ENCODE assay signal across 12 mouse cellular contexts in the genomic region with DNA sequence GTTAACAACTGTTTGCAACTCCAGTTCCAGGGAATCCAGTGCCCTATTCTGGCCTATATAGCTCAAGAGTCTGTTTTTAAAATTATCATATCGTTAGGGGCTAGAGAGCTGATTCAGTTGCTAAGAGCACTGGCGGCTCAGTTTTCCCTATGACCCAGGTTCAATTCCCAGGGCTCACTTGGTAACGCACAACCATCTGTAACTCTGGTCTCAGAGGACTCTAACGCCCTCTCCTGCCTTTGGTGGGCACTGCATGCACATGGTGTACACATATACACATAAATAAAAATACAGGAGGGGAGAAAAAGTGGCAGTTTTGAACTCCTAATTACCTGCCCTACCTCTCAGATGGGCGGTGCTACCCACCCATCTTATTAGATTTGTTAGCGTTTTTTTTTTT. TPM values are rescaled to one million over a fixed set of nuclear protein-coding genes. Genes with fewer than 3 reads are reported as not detected.
A peak's percentile ranks its signal among the peaks of the same experiment; 100 is the strongest.
DNase-seq lines count a peak whose midpoint lies in the region; ATAC-seq and TF ChIP-seq lines count a peak whose summit lies in the region.
"Had no signal": no experiment of that assay in that cellular context is flagged by ENCODE, and none has a peak within 500 bp of the region (broad histone marks: within the 10 kb centered on the region; RNA-seq: fewer than 3 reads in every experiment).

No protein-coding gene starts in this region.

- no peak overlapping the region for H3K9ac ChIP-seq in limb, embryonic 11.5 days (ENCODE audit: low read length)
- H3K9ac ChIP-seq: forebrain, embryonic 12.5 days had no signal

- TF ChIP-seq CTCF in gastrocnemius, adult 2 months (IDR thresholded peaks at IDR 0.05): no peak; the same call in 1 of the 2 replicates
- peak; percentile 39 for TF ChIP-seq CTCF in E14TG2a.4 (conservative IDR thresholded peaks at IDR 0.05; ENCODE audit: low read length)

- 91% methylated on average over 6 of the region's 6 CpGs for WGBS in limb, embryonic 11.5 days

- H3K27me3 ChIP-seq in E14TG2a.4 (ENCODE audit: insufficient read depth, low read length): no peaks in the 10 kb centered on the region
- no peaks in the 10 kb centered on the region for H3K27me3 ChIP-seq in limb, embryonic 11.5 days (ENCODE audit: control insufficient read depth, insufficient read depth, low read length)
- H3K27me3 ChIP-seq: forebrain, embryonic 12.5 days had no signal

- H3K4me1 ChIP-seq in E14TG2a.4 (replicated peaks; ENCODE audit: low read depth, low read length): peaks cover 52% of the 10 kb centered on the region
- no peaks in the 10 kb centered on the region for H3K4me1 ChIP-seq in limb, embryonic 11.5 days (ENCODE audit: control insufficient read depth, insufficient read depth, low read length)
- H3K4me1 ChIP-seq: forebrain, embryonic 12.5 days had no signal

- DNase-seq in gastrocnemius, adult 2 months: no peak
- DNase-seq in gastrocnemius, postnatal 10 days: no peak
- DNase-seq in kidney, postnatal 10 days: peak; percentile 19
- DNase-seq in kidney, adult 9 months: no peak
- peak; percentile 43 for DNase-seq in limb, embryonic 11.5 days (ENCODE audit: low spot score)
- DNase-seq in urinary bladder, adult 18-20 months (ENCODE audit: low spot score in 2 of 2): no peak
- DNase-seq in left cerebral cortex, postnatal 25 days (ENCODE audit: low spot score in 2 of 2): no peak
- DNase-seq: adrenal gland, adult 8-10 months; heart, postnatal 14 days; right cerebral cortex, adult 18-20 months had no signal

- no peak for ATAC-seq in limb, embryonic 11.5 days (ENCODE audit: insufficient number of reproducible peaks, low FRiP score, low TSS enrichment, low read depth)

- H3K9me3 ChIP-seq in E14TG2a.4 (ENCODE audit: low read length): no peaks in the 10 kb centered on the region
- H3K9me3 ChIP-seq in limb, embryonic 11.5 days (ENCODE audit: control insufficient read depth, low read length): no peaks in the 10 kb centered on the region
- H3K9me3 ChIP-seq: forebrain, embryonic 12.5 days had no signal

- H3K4me3 ChIP-seq in gastrocnemius, adult 2 months: no peak overlapping the region
- no peak overlapping the region for H3K4me3 ChIP-seq in E14TG2a.4 (replicated peaks; ENCODE audit: low read length)
- H3K4me3 ChIP-seq in limb, embryonic 11.5 days (ENCODE audit: low read depth, low read length): no peak overlapping the region
- H3K4me3 ChIP-seq: forebrain, embryonic 12.5 days had no signal

- peak overlapping the region; percentile 96 for H3K27ac ChIP-seq in gastrocnemius, adult 2 months
- no peak overlapping the region for H3K27ac ChIP-seq in limb, embryonic 11.5 days (replicated peaks; ENCODE audit: low read depth, low read length)
- H3K27ac ChIP-seq: forebrain, embryonic 12.5 days had no signal

- H3K36me3 ChIP-seq in E14TG2a.4 (ENCODE audit: insufficient read depth, low read length): no peaks in the 10 kb centered on the region
- no peaks in the 10 kb centered on the region for H3K36me3 ChIP-seq in limb, embryonic 11.5 days (ENCODE audit: control insufficient read depth, insufficient read depth, low read length)
- H3K36me3 ChIP-seq: forebrain, embryonic 12.5 days had no signal

- H3K4me2 ChIP-seq in limb, embryonic 11.5 days (ENCODE audit: low read depth, severe bottlenecking): no peak overlapping the region
- H3K4me2 ChIP-seq: forebrain, embryonic 12.5 days had no signal

- intact Hi-C loops in gastrocnemius, adult 2 months (cut with DNase I): loop anchor here (5.0 kb wide), 1 partner anchor 41 kb away; a partner anchor contains a TSS
- intact Hi-C loops in left cerebral cortex, postnatal 25 days (cut with DNase I): loop anchor here (10.0 kb wide), 2 partner anchors 262 to 472 kb away; no protein-coding TSS in a partner anchor

RNA-seq across cellular contexts. Expression of a gene that starts 41.2 kb away (rescaled TPM):
- total RNA-seq in gastrocnemius, adult 2 months (2021): 1 to 10 TPM in 1 of 2 experiments, under 1 TPM in 1; 0.97 to 3.6 TPM
- total RNA-seq in gastrocnemius, postnatal 10 days (2021): 1 to 10 TPM; 7.7 to 8.6 TPM
- 35.6 and 38.4 TPM in 2 replicates for polyA plus RNA-seq in limb, embryonic 11.5 days (2014; fragmentation: Nextera tagmentation; extraction: Ambion mirVana)
- 10 to 100 TPM; 25.1 to 26.4 TPM for total RNA-seq in left cerebral cortex, postnatal 25 days (2021)

RNA-seq across cellular contexts. Expression of a gene that starts 58.5 kb away (rescaled TPM):
- 1 to 10 TPM; 4.8 to 7.2 TPM for total RNA-seq in gastrocnemius, adult 2 months (2021)
- total RNA-seq in gastrocnemius, postnatal 10 days (2021): 10 to 100 TPM; 11.5 to 16.2 TPM
- 28.2 and 30.4 TPM in 2 replicates for polyA plus RNA-seq in limb, embryonic 11.5 days (2014; fragmentation: Nextera tagmentation; extraction: Ambion mirVana)
- 10 to 100 TPM; 11.0 to 13.0 TPM for total RNA-seq in left cerebral cortex, postnatal 25 days (2021)

Comparison
In these comparisons a context has a peak if more than half of its experiments do, and no peak if none do; other contexts are left out.
1. DNase-seq: peak in kidney, postnatal 10 days (single experiment) and limb, embryonic 11.5 days (single experiment); none in gastrocnemius, adult 2 months (single experiment), gastrocnemius, postnatal 10 days (single experiment), kidney, adult 9 months (single experiment), urinary bladder, adult 18-20 months (0 of 2) and left cerebral cortex, postnatal 25 days (0 of 2).